Mouse (Mus musculus): ENCODE measurements around the gene Grip1.

DNA sequence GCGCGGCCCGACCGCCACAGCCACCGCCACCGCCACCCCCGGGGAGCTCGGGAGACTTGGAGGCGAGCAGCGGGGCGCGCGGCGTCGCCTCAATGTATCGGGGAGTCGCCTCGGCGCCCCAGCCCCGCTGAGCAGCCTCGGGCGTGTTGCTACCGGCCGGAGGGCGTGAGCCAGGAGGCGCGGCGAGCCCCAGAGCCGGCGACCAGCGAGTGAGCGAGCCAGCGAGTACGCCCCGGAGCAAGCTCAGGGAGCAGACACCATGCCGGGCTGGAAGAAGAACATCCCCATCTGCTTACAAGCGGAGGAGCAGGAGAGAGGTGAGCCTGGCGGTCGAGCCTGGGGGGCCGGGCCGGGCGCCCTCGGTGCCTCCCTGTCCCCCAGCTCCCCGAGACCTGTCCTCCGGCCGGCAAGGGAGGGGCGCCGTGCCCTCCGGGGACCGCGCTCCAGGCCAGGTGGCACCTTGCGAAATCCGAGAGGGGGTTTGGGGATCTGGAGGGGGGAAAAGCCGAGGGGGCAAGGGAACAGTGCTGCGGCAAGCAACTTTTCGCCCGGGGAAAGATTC, 557 bp downstream of the Grip1 start:
- TF ChIP-seq CTCF (IDR thresholded peaks at IDR 0.05; ENCODE audit: low read depth) (no peak), EP300 (optimal IDR thresholded peaks at IDR 0.05) (no peak)

All from stomach, postnatal 0 days (tissue).